Mouse (Mus musculus) forebrain, embryonic 13.5 days (tissue): Measurements from ENCODE around the gene Sardh. TPM values are rescaled to one million over a fixed set of nuclear protein-coding genes. Genes with fewer than 3 reads are reported as not detected.

Source experiments
- ATAC-seq: fragments of 200-750 bp; cut with Nextera tagmentation; 2 replicates; pipeline ENCODE4 v1.8.0; 2017
- H3K27ac ChIP-seq: fragments of 300-500 bp; sonication (generic); 2 replicates; pipeline ENCODE4 v1.5.1; 2015; ENCODE audit warnings: inconsistent platforms, mild to moderate bottlenecking, moderate library complexity
- H3K27me3 ChIP-seq: fragments of 300-500 bp; sonication (generic); 2 replicates; pipeline ENCODE4 v1.6.1; 2015; ENCODE audit warnings: mild to moderate bottlenecking, inconsistent platforms
- H3K36me3 ChIP-seq: fragments of 300-500 bp; sonication (generic); 2 replicates; pipeline ENCODE4 v1.6.1; 2015; ENCODE audit warnings: mild to moderate bottlenecking, inconsistent platforms; ENCODE audit not compliant: poor library complexity, severe bottlenecking
- H3K4me1 ChIP-seq: fragments of 300-500 bp; sonication (generic); 2 replicates; pipeline ENCODE4 v1.6.1; 2015; ENCODE audit warnings: inconsistent platforms
- H3K4me2 ChIP-seq: fragments of 300-500 bp; sonication (generic); 2 replicates; pipeline ENCODE4 v1.6.1; 2015; ENCODE audit warnings: inconsistent platforms, mild to moderate bottlenecking, moderate library complexity
- H3K4me3 ChIP-seq: fragments of 300-500 bp; sonication (generic); 2 replicates; pipeline ENCODE4 v1.5.1; 2015; ENCODE audit warnings: mild to moderate bottlenecking, inconsistent platforms
- H3K9ac ChIP-seq: fragments of 300-500 bp; sonication (generic); 2 replicates; pipeline ENCODE4 v1.6.1; 2015; ENCODE audit warnings: mild to moderate bottlenecking, inconsistent platforms
- H3K9me3 ChIP-seq: fragments of 300-500 bp; sonication (generic); replicated peaks from 2 replicates; pipeline ENCODE4 v1.6.1; 2016; ENCODE audit warnings: inconsistent platforms
- WGBS: fragments of 180-500 bp; shearing (Covaris S2); methylation state at CpG from one replicate; pipeline ENCODE4 v1.1.7; 2015; 5-methylcytosine and 5-hydroxymethylcytosine counted together
- polyA plus RNA-seq: library from polyadenylated mRNA; unstranded; fragments of >200 nt; fragmentation: Nextera tagmentation; extraction: Ambion mirVana; gene quantifications from 2 replicates; pipeline ENCODE4 v1.2.1, GENCODE M21; 2015

Gene Sardh
- polyA plus RNA-seq, 1 experiment from 2014 or later: 2.1 TPM

GRCm38 (mm10) chr2:27162656-27163055, 85.5 kb downstream of the Sardh start:
- WGBS: 57% methylated on average over 11 of the region's 11 CpGs
- Histone ChIP-seq H3K27ac (no peak overlapping the region; the same call in 1 of the 2 replicates), H3K4me2 (no peak overlapping the region), H3K36me3 (no peaks in the 10 kb centered on the region), H3K9ac (no peak overlapping the region), H3K4me1 (peaks cover 6% of the 10 kb centered on the region; the same call in 1 of the 2 replicates), H3K27me3 (no peaks in the 10 kb centered on the region), H3K4me3 (no peak overlapping the region), H3K9me3 (no peaks in the 10 kb centered on the region)
- no peak for ATAC-seq

GRCm38 (mm10) chr2:27161526-27161925, 86.6 kb downstream of the Sardh start:
- WGBS: 92% methylated on average over 2 of the region's 2 CpGs
- no peak for ATAC-seq
- Histone ChIP-seq H3K36me3 (no peaks in the 10 kb centered on the region), H3K4me1 (peaks cover 6% of the 10 kb centered on the region; the same call in 1 of the 2 replicates), H3K9me3 (no peaks in the 10 kb centered on the region), H3K4me2 (no peak overlapping the region), H3K27me3 (no peaks in the 10 kb centered on the region), H3K9ac (no peak overlapping the region), H3K4me3 (no peak overlapping the region), H3K27ac (no peak overlapping the region)

- no peak overlapping the region for H3K9ac ChIP-seq
- ATAC-seq: no peak
- no peaks in the 10 kb centered on the region for H3K36me3 ChIP-seq
- H3K4me3 ChIP-seq: no peak overlapping the region
- H3K27ac ChIP-seq: no peak overlapping the region
- H3K27me3 ChIP-seq: no peaks in the 10 kb centered on the region
- 81% methylated on average over 6 of the region's 6 CpGs for WGBS
- peaks cover 10% of the 10 kb centered on the region for H3K4me1 ChIP-seq
- no peaks in the 10 kb centered on the region for H3K9me3 ChIP-seq
- H3K4me2 ChIP-seq: no peak overlapping the region
Measured at GRCm38 (mm10) chr2:27156596-27156995, 91.5 kb downstream of the Sardh start.

- Histone ChIP-seq H3K9ac (no peak overlapping the region), H3K27me3 (no peaks in the 10 kb centered on the region), H3K9me3 (no peaks in the 10 kb centered on the region), H3K4me3 (no peak overlapping the region), H3K36me3 (no peaks in the 10 kb centered on the region), H3K27ac (no peak overlapping the region), H3K4me1 (peaks cover 11% of the 10 kb centered on the region), H3K4me2 (no peak overlapping the region)
- ATAC-seq: no peak
- 47% methylated on average over 10 of the region's 10 CpGs for WGBS
Measured at GRCm38 (mm10) chr2:27154466-27155185, 93.5 kb downstream of the Sardh start.

- Histone ChIP-seq H3K9me3 (no peaks in the 10 kb centered on the region), H3K4me2 (no peak overlapping the region), H3K4me3 (no peak overlapping the region), H3K36me3 (no peaks in the 10 kb centered on the region), H3K9ac (no peak overlapping the region), H3K27me3 (0 out of 2 replicates have a peak, but pooled peaks cover 3% of the 10 kb centered on the region), H3K4me1 (peaks cover 13% of the 10 kb centered on the region), H3K27ac (no peak overlapping the region)
- WGBS: 11% methylated on average over 2 of the region's 2 CpGs
- ATAC-seq: no peak
Measured at GRCm38 (mm10) chr2:27149457-27149856, 98.7 kb downstream of the Sardh start.

GRCm38 (mm10) chr2:27146840-27147239, 101.3 kb downstream of the Sardh start:
- Histone ChIP-seq H3K27me3 (peaks cover 18% of the 10 kb centered on the region), H3K4me3 (no peak overlapping the region), H3K36me3 (no peaks in the 10 kb centered on the region), H3K4me1 (peaks cover 16% of the 10 kb centered on the region), H3K9ac (no peak overlapping the region), H3K4me2 (no peak overlapping the region), H3K27ac (no peak overlapping the region), H3K9me3 (no peaks in the 10 kb centered on the region)
- ATAC-seq: no peak
- 75% methylated on average over 6 of the region's 6 CpGs for WGBS

GRCm38 (mm10) chr2:27144957-27145356, 103.2 kb downstream of the Sardh start:
- WGBS: 69% methylated on average over 2 of the region's 2 CpGs

GRCm38 (mm10) chr2:27141950-27142693, 106.0 kb downstream of the Sardh start, which contains the start of gene Fam163b:
Fam163b (minus strand) TSS chr2:27142491.
- Histone ChIP-seq H3K27me3 (peaks cover 36% of the 10 kb centered on the region), H3K9me3 (no peaks in the 10 kb centered on the region), H3K36me3 (no peaks in the 10 kb centered on the region), H3K4me3 (peak within 1 kb of the TSS; percentile 40), H3K4me1 (peaks cover 10% of the 10 kb centered on the region), H3K4me2 (peak within 1 kb of the TSS; percentile 71), H3K9ac (peak within 1 kb of the TSS; percentile 47), H3K27ac (no peak within 1 kb of the TSS)
- WGBS: under 1% methylated on average over 49 of the region's 62 CpGs
- ATAC-seq: peak; percentile 43; the same call in 1 of the 2 replicates

More at GRCm38 (mm10) chr2:27144957-27145356, 103.2 kb downstream of the Sardh start:
- H3K9me3 ChIP-seq: no peaks in the 10 kb centered on the region
- H3K27ac ChIP-seq: no peak overlapping the region
- H3K4me3 ChIP-seq: no peak overlapping the region
- ATAC-seq: no peak
- H3K4me2 ChIP-seq: no peak overlapping the region
- peaks cover 37% of the 10 kb centered on the region for H3K27me3 ChIP-seq
- no peak overlapping the region for H3K9ac ChIP-seq
- no peaks in the 10 kb centered on the region for H3K36me3 ChIP-seq
- peaks cover 17% of the 10 kb centered on the region for H3K4me1 ChIP-seq

Other genes starting within 250 kb of the Sardh start
- gene Cacfd1, start 238.4 kb downstream of the Sardh start, polyA plus RNA-seq: 115 and 125 TPM in 2 replicates
- gene Slc2a6, start 220.3 kb downstream of the Sardh start, polyA plus RNA-seq: 2.0 and 2.6 TPM in 2 replicates
- gene Mymk, start 176.2 kb downstream of the Sardh start, polyA plus RNA-seq: not detected in 2 replicates
- gene Adamtsl2, start 169.0 kb downstream of the Sardh start, polyA plus RNA-seq: 5.7 and 7.6 TPM in 2 replicates
- gene Fam163b, start 105.8 kb downstream of the Sardh start, polyA plus RNA-seq: 0.76 and 1.7 TPM in 2 replicates
- not detected in 2 replicates for gene Dbh, start 83.1 kb downstream of the Sardh start, polyA plus RNA-seq
- gene Vav2, start 178.7 kb upstream of the Sardh start, polyA plus RNA-seq: 8.7 and 8.8 TPM in 2 replicates
- gene Brd3os, start 194.0 kb upstream of the Sardh start, polyA plus RNA-seq: 19.3 and 25.1 TPM in 2 replicates